9 mouse cellular contexts compared by ENCODE assay signal in the genomic region with DNA sequence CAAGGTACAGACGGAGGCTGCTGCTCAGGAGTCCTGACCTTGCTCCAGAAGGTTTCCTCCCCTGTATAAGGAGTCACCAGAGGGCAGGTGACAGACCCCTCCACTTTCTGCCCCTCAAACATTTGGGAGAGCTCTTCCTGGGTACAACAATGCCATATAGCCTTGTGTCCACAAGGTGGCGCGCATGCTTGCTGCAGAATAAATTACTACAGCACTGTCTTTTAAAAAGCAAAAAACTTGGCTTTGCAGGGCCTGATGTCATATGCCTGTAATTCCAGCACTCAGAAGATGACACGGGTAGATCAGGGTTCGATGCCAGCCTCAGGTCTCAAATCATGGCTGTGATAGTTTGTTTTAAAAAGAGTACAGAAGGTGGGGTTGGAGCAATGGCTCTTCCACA. TPM values are rescaled to one million over a fixed set of nuclear protein-coding genes. Genes with fewer than 3 reads are reported as not detected.
DNase-seq lines count a peak whose midpoint lies in the region; ATAC-seq and TF ChIP-seq lines count a peak whose summit lies in the region.
"Had no signal": no experiment of that assay in that cellular context is flagged by ENCODE, and none has a peak within 500 bp of the region (broad histone marks: within the 10 kb centered on the region; RNA-seq: fewer than 3 reads in every experiment).

No protein-coding gene starts in this region.

- peak; percentile 75 for DNase-seq in hindbrain, embryonic 10.5 days (ENCODE audit: low spot score)
- DNase-seq in MN1 (ENCODE audit: low spot score), result peak; percentile 94
- DNase-seq in cerebellum, postnatal 25 days, result peak; percentile 79 to 90
- peak; percentile 75 for DNase-seq in heart, postnatal 0 days (ENCODE audit: low spot score)
- peak; percentile 88 to 91 for DNase-seq in left cerebral cortex, postnatal 14 days (ENCODE audit: low spot score in 2 of 2)
- peak; percentile 75 for DNase-seq in ovary, postnatal 14 days (ENCODE audit: low spot score)
- DNase-seq in thymus, postnatal 25 days, result peak; percentile 83

- peaks cover 71% of the 10 kb centered on the region for H3K4me1 ChIP-seq in hindbrain, embryonic 10.5 days (replicated peaks)
- peaks cover 32% of the 10 kb centered on the region for H3K4me1 ChIP-seq in hindbrain, embryonic 13.5 days (replicated peaks)
- peaks cover 7% of the 10 kb centered on the region for H3K4me1 ChIP-seq in heart, postnatal 0 days (ENCODE audit: control insufficient read depth, insufficient read depth)

- no peaks in the 10 kb centered on the region for H3K36me3 ChIP-seq in hindbrain, embryonic 10.5 days
- no peaks in the 10 kb centered on the region for H3K36me3 ChIP-seq in hindbrain, embryonic 13.5 days
- no peaks in the 10 kb centered on the region for H3K36me3 ChIP-seq in heart, postnatal 0 days (replicated peaks; ENCODE audit: control insufficient read depth, insufficient read depth, low read length)
- H3K36me3 ChIP-seq: midbrain, embryonic 12.5 days had no signal

- intact Hi-C loops in left cerebral cortex, postnatal 14 days (cut with DNase I), result loop anchor here (1.0 to 5.0 kb wide), 3 partner anchors 61 to 290 kb away; no protein-coding TSS in a partner anchor

- no peak overlapping the region for H3K9ac ChIP-seq in hindbrain, embryonic 13.5 days
- no peak overlapping the region for H3K9ac ChIP-seq in heart, postnatal 0 days (replicated peaks; ENCODE audit: low read depth, low read length)
- H3K9ac ChIP-seq: midbrain, embryonic 12.5 days had no signal

- H3K4me3 ChIP-seq in hindbrain, embryonic 10.5 days, result no peak overlapping the region
- H3K4me3 ChIP-seq in hindbrain, embryonic 13.5 days, result no peak overlapping the region
- H3K4me3 ChIP-seq in heart, postnatal 0 days (ENCODE audit: low read depth, low read length), result no peak overlapping the region
- H3K4me3 ChIP-seq: midbrain, embryonic 12.5 days had no signal

- TF ChIP-seq CTCF in heart, postnatal 0 days (IDR thresholded peaks at IDR 0.05; ENCODE audit: low read depth), result peak; percentile 96

- no peak for ATAC-seq in hindbrain, embryonic 13.5 days (ENCODE audit: low FRiP score)
- no peak for ATAC-seq in heart, postnatal 0 days (ENCODE audit: insufficient read depth, low read depth)

- WGBS in hindbrain, embryonic 10.5 days, result 9% methylated on average over 5 of the region's 5 CpGs
- 7% methylated on average over 5 of the region's 5 CpGs for WGBS in hindbrain, embryonic 13.5 days
- WGBS in heart, postnatal 0 days, result 4% methylated on average over 5 of the region's 5 CpGs

- H3K27me3 ChIP-seq in hindbrain, embryonic 10.5 days (ENCODE audit: insufficient read depth, poor library complexity, severe bottlenecking), result 0 out of 2 replicates have a peak, but pooled peaks cover 7% of the 10 kb centered on the region
- no peaks in the 10 kb centered on the region for H3K27me3 ChIP-seq in hindbrain, embryonic 13.5 days
- no peaks in the 10 kb centered on the region; the same call in 1 of the 2 replicates for H3K27me3 ChIP-seq in heart, postnatal 0 days (ENCODE audit: control insufficient read depth, insufficient read depth, low read length)

- H3K4me2 ChIP-seq in hindbrain, embryonic 13.5 days, result no peak overlapping the region
- H3K4me2 ChIP-seq in heart, postnatal 0 days (ENCODE audit: low read depth, low read length), result no peak overlapping the region
- H3K4me2 ChIP-seq: midbrain, embryonic 12.5 days had no signal

- H3K27ac ChIP-seq in hindbrain, embryonic 10.5 days, result no peak overlapping the region
- H3K27ac ChIP-seq in hindbrain, embryonic 13.5 days, result no peak overlapping the region
- no peak overlapping the region for H3K27ac ChIP-seq in heart, postnatal 0 days (ENCODE audit: low read depth)
- H3K27ac ChIP-seq: midbrain, embryonic 12.5 days had no signal

- H3K9me3 ChIP-seq in hindbrain, embryonic 10.5 days, result no peaks in the 10 kb centered on the region
- no peaks in the 10 kb centered on the region for H3K9me3 ChIP-seq in hindbrain, embryonic 13.5 days
- no peaks in the 10 kb centered on the region for H3K9me3 ChIP-seq in heart, postnatal 0 days (replicated peaks; ENCODE audit: control insufficient read depth, low read length)
- H3K9me3 ChIP-seq: midbrain, embryonic 12.5 days had no signal

- TF ChIP-seq EP300 in heart, postnatal 0 days (IDR thresholded peaks at IDR 0.05; ENCODE audit: low read depth), result no peak

RNA-seq across cellular contexts. Expression of a gene that starts 4.5 kb away (rescaled TPM):
- polyA plus RNA-seq in hindbrain, embryonic 10.5 days (2016; fragmentation: Nextera tagmentation; extraction: Ambion mirVana), result 12.6 and 15.3 TPM in 2 replicates
- 11.8 and 12.8 TPM in 2 replicates for polyA plus RNA-seq in hindbrain, embryonic 13.5 days (2015; fragmentation: Nextera tagmentation; extraction: Ambion mirVana)
- 17.7 and 28.6 TPM in 2 replicates for total RNA-seq in heart, postnatal 0 days (2014; rRNA removed; ENCODE audit: low replicate concordance)
- polyA plus RNA-seq in heart, postnatal 0 days (2015; fragmentation: Nextera tagmentation; extraction: Ambion mirVana), result 12.1 and 14.2 TPM in 2 replicates
- total RNA-seq in left cerebral cortex, postnatal 14 days (2021), result 10 to 100 TPM; 17.3 to 19.0 TPM

RNA-seq across cellular contexts. Expression of a gene that starts 57.6 kb away (rescaled TPM):
- 273 and 545 TPM in 2 replicates for polyA plus RNA-seq in hindbrain, embryonic 10.5 days (2016; fragmentation: Nextera tagmentation; extraction: Ambion mirVana)
- polyA plus RNA-seq in hindbrain, embryonic 13.5 days (2015; fragmentation: Nextera tagmentation; extraction: Ambion mirVana), result 98.1 and 106 TPM in 2 replicates
- total RNA-seq in heart, postnatal 0 days (2014; rRNA removed; ENCODE audit: low replicate concordance), result 28.3 and 79.5 TPM in 2 replicates
- 15.4 and 22.3 TPM in 2 replicates for polyA plus RNA-seq in heart, postnatal 0 days (2015; fragmentation: Nextera tagmentation; extraction: Ambion mirVana)
- 10 to 100 TPM; 65.0 to 67.4 TPM for total RNA-seq in left cerebral cortex, postnatal 14 days (2021)
